Mouse (Mus musculus) testis, postnatal 10 days (tissue): ENCODE results near the gene Lin28a.

Experiments
- DNase-seq: peaks from one replicate; pipeline ENCODE4 v3.0.0; 2021; ENCODE audit warnings: low spot score

Lin28a gene

DNA sequence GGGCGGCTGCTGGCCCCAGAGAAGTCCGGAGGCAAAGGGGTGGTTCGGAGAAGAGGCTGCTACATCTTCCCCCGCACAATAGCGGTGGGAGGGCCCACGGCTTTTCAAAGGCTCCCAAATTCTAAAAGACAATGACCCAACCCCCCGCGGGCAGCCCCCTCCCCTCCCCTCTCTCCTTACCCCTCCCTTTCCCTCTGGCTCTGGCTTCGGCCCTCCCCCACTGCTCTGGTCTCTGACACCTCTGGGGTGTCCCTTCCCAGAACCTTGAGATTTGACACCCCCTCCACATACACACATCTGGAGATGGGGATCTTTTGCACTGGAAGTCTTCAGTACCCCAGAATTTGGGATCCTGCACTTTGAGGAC, at the start of gene Lin28a:
Gene Lin28a (minus strand): TSS at position 63 of the 367 bp plus-strand sequence.
- no peak for DNase-seq

GRCm38 (mm10) chr4:134067833-134068544, 49.3 kb upstream of the Lin28a start:
- DNase-seq, result no peak

- DNase-seq, result no peak
Measured at GRCm38 (mm10) chr4:134067383-134067782, 48.7 kb upstream of the Lin28a start.

DNA sequence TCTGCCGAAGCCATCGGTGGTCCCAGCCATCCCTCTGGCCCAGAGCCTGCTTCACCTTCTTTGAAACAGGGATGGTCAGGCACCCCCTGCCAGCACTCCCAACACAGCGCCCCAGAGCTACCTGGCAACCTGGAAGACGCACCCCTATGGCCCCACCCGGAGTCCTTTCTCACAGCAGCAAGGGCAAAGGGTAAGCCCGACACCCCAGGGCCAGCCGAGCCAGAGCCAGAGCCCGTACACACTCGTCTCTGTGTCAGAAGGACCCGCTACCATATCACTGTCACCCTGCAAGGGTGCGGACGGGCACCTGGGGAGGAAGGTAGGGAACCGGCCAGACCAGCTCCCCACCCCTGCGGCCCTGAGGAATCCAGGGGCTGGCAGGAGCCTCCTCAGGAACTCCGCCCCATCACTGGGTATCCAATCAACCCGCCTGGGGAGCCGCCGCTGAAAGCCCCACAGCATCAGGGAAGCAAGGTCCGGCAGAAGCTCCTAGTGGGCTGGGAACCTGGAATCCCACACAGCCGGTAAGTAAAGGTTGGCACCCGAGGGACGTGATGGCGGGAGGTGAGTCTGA, 46.9 kb upstream of the Lin28a start:
- no peak for DNase-seq

GRCm38 (mm10) chr4:134062561-134062960, 43.9 kb upstream of the Lin28a start:
- no peak for DNase-seq

DNA sequence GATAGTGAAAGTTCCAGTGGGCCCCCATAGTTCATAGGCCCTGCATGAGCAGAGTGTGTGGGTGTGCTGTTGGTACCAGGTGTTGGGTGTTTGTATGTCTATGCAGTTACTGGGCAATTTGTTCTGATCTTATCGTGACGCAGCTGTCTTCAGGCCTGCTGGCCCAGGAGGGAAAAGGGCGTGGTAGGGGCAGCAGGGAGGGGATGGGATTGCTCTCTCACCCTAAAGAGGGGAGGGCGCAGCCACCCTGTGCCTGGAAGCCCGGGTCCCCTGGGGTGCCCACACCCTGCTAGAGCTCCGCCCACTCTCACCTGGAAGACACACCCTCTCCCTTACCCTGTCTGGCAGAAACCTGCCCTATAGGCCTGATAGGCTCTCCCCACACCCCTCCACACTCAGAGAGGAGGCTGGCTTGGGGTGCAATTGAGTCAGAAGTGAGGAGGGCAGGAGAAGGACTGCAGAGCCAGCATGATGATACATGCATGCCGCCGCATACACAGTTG, 43.4 kb upstream of the Lin28a start:
- DNase-seq, result no peak

DNA sequence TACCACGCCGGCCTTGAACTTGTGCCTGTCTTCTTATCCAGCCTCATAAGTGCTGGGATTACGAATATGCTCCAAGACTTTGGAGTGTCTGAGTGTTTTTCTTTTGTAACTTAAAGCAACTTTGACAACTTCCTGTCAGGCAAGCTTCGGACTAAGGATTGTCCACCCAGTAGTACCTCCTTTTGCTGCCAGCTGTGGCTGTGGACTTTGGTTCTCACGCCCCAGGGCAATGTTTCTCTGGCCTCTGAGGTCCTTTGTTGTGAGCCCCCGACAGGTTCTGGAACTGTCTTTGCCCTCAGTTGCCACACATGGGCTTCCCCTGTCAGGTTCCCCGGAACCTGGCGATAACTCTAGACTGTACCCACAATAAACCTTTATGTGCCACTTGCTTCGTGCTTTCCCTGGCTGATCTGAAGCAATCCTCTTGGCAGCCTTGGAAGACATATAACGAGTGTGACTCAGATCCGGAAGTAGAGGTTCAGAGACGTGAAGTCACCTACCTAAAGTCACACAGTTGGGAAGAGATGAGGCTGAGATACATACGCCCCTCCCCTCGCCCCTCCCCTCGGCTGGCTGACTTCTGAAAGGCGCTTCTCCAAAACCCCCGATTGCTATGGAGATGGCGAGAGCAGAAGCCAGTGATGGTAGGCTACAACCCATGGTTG, 42.7 kb upstream of the Lin28a start:
- DNase-seq, result no peak

- DNase-seq, result no peak
Measured at GRCm38 (mm10) chr4:134060135-134060865, 41.7 kb upstream of the Lin28a start, which contains the start of gene Crybg2. TSS of gene Crybg2 (plus strand) at chr4:134060815.

- no peak for DNase-seq
Measured at GRCm38 (mm10) chr4:134058908-134059307, 40.3 kb upstream of the Lin28a start.

DNA sequence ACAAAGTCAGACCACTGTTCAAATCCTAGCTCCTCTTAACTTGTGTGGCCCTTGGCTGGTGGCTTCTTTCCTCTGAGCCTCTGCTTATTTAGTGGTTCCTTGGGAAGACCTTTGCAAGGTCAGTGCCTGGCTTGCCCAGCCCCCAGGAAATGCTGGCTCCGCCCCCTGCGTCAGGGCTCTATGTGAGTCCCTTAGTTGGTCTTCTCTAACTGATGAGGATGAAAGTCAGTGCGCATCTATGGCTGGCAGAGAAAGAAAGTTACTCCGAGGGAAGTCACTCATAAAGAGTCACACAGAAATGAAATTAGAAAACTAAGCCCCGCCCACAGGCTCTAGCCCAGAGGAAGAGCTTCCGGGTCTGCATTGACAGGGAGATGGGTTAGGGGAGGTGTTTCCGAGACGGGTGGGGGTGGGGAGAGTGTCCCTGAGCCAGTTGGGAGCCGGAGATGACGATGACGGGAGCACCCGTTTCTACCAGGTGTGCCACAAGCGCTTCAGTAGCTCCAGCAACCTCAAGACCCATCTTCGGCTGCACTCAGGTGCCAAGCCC, 39.6 kb upstream of the Lin28a start:
- no peak for DNase-seq

DNA sequence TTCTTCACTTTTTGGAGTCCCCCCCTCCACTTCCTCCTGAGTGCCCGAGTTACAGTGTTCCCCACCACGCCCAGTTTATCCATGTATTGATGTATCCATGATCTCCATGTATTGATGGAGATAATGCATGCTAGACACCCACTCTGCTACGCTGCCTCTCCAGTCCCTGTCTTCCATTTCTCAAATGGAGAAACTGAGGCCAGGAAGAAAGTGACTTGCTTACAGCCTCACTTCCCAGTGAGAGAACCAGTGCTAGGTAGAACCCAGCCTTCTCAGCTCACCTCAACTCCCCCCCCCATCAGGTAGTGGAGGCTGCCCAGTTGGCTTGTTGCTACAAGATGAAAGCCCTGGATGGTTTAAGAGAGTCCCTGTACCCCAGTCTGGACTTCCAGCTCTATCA, 34.9 kb upstream of the Lin28a start, which contains the start of gene Zfp683:
Gene Zfp683 (plus strand): TSS at position 301 of the 400 bp plus-strand sequence.
- DNase-seq, result no peak

DNA sequence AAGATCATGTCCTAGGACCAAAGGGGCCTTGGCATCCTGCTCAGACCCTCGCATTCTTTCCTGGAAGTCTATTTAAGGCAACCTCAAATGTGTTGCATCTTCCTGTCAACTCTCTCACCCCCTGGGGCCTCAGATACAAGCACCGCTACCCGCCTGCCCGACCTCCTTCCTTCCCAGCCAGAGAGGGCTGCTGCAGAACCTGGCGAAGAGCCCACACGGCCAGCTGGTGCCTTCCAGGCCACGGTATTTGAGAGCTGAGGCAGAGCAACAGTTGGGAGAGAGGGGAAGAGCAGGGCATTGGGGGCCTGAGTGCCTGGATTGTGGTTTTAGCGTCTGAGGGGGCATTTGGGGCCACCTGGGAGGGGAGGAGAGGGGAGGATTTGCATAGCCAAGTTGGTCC, 33.9 kb upstream of the Lin28a start:
- DNase-seq, result peak; percentile 66

DNA sequence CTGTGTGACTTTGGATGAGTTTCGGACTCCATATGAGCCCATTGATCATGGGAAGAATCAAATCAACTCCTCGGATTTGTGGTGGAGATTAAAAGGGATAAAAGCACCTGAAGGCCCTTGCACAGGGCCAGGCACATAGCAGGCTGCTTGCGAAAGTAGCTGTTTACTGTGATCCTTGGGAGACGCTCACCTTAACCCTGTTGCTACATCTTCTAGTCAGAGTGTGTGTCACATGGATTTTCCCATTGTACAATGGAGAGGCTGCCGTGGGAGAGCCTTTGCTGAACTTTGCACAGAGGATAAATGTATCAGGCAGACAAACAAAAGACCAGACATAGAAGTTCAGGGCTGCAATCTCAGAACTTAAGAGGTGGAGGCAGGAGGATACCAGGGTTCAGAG, 33.3 kb upstream of the Lin28a start:
- no peak for DNase-seq

DNA sequence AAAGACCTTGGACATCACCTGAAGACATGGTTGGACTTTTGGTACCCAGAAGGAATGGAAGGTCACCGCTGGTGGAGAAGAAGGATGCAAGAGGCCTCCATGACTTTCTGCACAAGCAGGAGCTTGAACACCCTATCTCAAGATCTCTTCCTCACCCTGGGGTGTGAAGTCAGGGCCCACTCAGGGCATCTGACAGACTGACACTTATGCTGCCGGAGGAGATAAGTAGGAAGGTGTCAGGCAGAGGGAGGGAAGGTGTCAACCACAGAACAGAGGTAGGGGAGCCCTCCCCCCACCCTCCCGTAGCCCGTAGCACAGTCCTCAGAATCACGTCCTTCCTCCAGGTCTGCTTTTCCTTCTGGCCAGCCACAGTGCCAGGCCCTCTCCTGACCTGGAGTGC, 29.0 kb upstream of the Lin28a start:
- no peak for DNase-seq

DNA sequence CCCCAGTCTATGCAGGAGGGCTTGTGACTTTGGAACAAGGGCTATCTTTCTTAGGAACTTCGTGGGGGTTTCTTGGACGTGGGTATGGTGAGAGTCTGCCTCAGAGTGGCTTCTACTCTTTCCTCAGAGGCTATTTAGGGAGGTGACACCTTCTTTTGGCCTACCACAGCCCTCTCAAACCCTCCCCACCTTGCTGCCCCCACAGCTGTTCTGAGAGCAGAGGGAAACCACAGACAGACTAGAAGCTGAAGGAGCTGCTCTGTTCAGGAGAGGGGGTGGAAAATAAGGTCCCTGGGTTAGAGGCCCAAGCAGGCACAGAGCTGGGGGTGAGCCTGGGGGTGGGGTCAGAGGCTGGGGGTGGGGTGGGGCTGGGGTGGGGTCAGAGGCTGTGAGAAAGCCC, 24.4 kb upstream of the Lin28a start:
- no peak for DNase-seq

DNA sequence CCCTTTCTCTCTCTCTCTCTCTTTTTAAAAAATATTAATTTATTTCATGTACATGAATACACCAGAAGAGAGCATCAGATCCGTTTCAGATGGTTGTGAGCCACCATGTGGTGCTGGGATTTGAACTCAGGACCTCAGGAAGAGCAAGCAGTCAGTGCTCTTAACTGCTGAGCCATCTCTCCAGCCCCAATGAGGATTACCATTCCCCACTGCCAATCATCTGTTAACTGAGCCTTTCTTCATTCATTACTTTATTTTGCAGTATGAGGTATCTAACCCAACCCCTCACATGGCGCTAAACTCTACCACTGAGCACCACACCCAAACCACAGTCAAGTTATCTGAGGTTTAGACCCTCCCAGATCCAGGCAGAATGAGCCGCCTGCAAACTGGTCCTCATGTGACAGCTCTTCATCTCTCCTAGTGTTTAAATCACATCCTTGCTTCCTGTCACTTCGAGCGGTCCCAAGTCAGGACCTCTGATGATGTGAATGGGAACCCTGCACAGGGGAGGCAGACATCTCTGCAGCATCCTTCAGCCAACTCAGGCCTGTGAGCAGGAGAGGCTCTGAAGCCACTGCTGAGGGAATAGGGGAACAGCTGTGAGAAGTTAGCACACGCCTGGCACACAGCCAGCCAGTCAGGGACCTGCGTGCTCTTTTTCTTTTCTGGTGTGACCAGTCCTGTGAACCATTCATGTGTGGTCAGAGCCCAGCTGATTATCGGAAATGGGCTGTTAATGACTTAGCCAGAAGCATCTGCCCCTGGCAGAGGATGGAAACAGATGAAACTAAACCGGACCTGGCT, 22.9 kb upstream of the Lin28a start:
- DNase-seq, result no peak

DNA sequence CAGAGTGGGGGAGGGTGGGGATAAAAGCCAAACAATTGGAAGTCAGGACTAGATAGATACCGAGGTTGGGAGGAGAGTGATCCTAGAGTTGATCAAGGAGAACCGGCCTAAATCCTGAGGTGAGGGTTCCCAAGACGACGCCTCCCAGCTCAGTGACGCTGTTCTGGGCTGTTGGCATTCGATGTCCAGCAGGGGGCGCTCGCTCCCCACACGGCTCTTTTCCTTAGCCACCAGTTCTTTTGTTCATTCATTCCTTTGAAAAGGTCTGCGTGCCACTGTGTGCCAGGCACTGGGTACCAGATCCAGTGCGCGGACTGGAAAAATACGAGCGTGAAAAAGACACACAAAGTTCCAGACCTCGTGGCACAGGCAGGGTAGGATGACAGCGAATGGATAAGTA, 17.3 kb upstream of the Lin28a start:
- DNase-seq, result peak; percentile 92

- DNase-seq, result no peak
Measured at GRCm38 (mm10) chr4:134025802-134026201, 7.2 kb upstream of the Lin28a start.

DNA sequence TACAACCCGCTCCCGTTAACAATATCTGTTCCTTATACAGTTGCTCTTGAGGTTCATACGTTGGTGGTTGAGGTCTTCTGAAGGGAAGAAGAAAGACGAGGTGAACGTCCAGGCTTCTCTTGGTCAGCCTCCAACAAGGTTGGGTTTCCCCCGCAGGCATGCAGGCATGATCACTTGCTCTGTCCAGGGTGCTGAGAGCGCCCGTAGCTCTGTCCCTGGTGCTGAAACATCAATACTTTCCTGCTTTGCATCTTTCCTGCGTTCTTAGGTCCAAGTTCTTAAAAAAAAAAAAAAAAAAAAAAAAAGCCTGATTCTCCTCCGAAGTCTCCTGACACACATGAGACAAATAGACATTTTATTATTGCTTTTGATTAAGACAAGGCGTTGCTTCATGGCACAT, 2.0 kb upstream of the Lin28a start:
- DNase-seq, result peak; percentile 85

GRCm38 (mm10) chr4:134019641-134020351, 1.2 kb upstream of the Lin28a start:
- DNase-seq, result no peak

DNA sequence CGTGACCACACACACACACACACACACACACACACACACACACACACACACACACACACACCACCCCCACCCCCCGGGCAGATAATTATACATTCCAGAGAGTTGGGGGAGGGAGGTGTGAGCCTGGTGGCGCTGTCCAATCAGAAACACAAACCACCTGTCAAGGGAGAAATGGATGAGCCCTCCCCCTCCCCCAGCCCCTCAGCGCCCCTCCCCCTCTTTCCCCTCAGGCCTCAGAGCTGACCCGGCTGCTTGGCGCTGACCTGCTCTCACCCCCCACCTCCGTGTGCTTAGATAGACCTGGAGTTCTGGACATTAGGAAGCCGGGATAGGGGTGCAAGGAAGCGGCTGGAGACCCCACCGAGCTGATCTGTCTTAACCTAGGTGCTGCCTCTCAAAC, 569 bp upstream of the Lin28a start:
- no peak for DNase-seq
